Mouse (Mus musculus) forebrain, embryonic 12.5 days (tissue): ENCODE results near the gene Styk1. TPM values are rescaled to one million over a fixed set of nuclear protein-coding genes. Genes with fewer than 3 reads are reported as not detected.

Experiments used
- ATAC-seq: fragments of 200-750 bp; cut with Nextera tagmentation; 2 replicates; pipeline ENCODE4 v1.8.0; 2017; ENCODE audit warnings: moderate TSS enrichment; ENCODE audit not compliant: low FRiP score
- H3K27ac ChIP-seq: fragments of 300-500 bp; sonication (generic); 2 replicates; pipeline ENCODE4 v1.5.1; 2016; ENCODE audit warnings: mild to moderate bottlenecking
- H3K27me3 ChIP-seq: fragments of 300-500 bp; sonication (generic); 2 replicates; pipeline ENCODE4 v1.6.1; 2016; ENCODE audit warnings: mild to moderate bottlenecking
- H3K36me3 ChIP-seq: fragments of 300-500 bp; sonication (generic); replicated peaks from 2 replicates; pipeline ENCODE4 v1.6.1; 2016; ENCODE audit warnings: mild to moderate bottlenecking
- H3K4me1 ChIP-seq: fragments of 300-500 bp; sonication (generic); 2 replicates; pipeline ENCODE4 v1.6.1; 2016
- H3K4me2 ChIP-seq: fragments of 300-500 bp; sonication (generic); 2 replicates; pipeline ENCODE4 v1.6.1; 2016; ENCODE audit warnings: mild to moderate bottlenecking, moderate library complexity
- H3K4me3 ChIP-seq: fragments of 300-500 bp; sonication (generic); replicated peaks from 2 replicates; pipeline ENCODE4 v1.5.1; 2016; ENCODE audit warnings: mild to moderate bottlenecking
- H3K9ac ChIP-seq: fragments of 300-500 bp; sonication (generic); 2 replicates; pipeline ENCODE4 v1.6.1; 2016; ENCODE audit warnings: mild to moderate bottlenecking
- H3K9me3 ChIP-seq: fragments of 300-500 bp; sonication (generic); 2 replicates; pipeline ENCODE4 v1.6.1; 2016
- WGBS: fragments of 180-500 bp; shearing (Covaris S2); methylation state at CpG from one replicate; pipeline ENCODE4 v1.1.7; 2016; 5-methylcytosine and 5-hydroxymethylcytosine counted together
- polyA plus RNA-seq: library from polyadenylated mRNA; unstranded; fragments of >200 nt; fragmentation: Nextera tagmentation; extraction: Ambion mirVana; gene quantifications from 2 replicates; pipeline ENCODE4 v1.2.1, GENCODE M21; 2016

The Styk1 gene
- polyA plus RNA-seq, 1 experiment from 2014 or later: 0.83 TPM

- Histone ChIP-seq H3K4me3 (no peak overlapping the region), H3K27ac (no peak overlapping the region), H3K9ac (no peak overlapping the region), H3K36me3 (peaks cover 35% of the 10 kb centered on the region), H3K9me3 (no peaks in the 10 kb centered on the region), H3K27me3 (no peaks in the 10 kb centered on the region), H3K4me1 (no peaks in the 10 kb centered on the region), H3K4me2 (no peak overlapping the region)
- 84% methylated on average over 7 of the region's 7 CpGs for WGBS
- ATAC-seq: no peak
Observed at GRCm38 (mm10) chr6:131362987-131363765, 9.8 kb upstream of the Styk1 start.

GRCm38 (mm10) chr6:131360693-131361092 lies 7.3 kb upstream of the Styk1 start:
- WGBS: 78% methylated on average over 5 of the region's 5 CpGs
- Histone ChIP-seq H3K4me3 (no peak overlapping the region), H3K27ac (no peak overlapping the region), H3K27me3 (no peaks in the 10 kb centered on the region), H3K9ac (no peak overlapping the region), H3K4me2 (no peak overlapping the region), H3K36me3 (peaks cover 14% of the 10 kb centered on the region), H3K9me3 (no peaks in the 10 kb centered on the region), H3K4me1 (no peaks in the 10 kb centered on the region)
- no peak for ATAC-seq

- H3K9me3 ChIP-seq: no peaks in the 10 kb centered on the region
- H3K4me2 ChIP-seq: no peak overlapping the region
- no peak for ATAC-seq
- 92% methylated on average over 2 of the region's 2 CpGs for WGBS
- no peaks in the 10 kb centered on the region for H3K27me3 ChIP-seq
- H3K4me1 ChIP-seq: no peaks in the 10 kb centered on the region
- H3K9ac ChIP-seq: no peak overlapping the region
- no peak overlapping the region for H3K27ac ChIP-seq
- peaks cover 10% of the 10 kb centered on the region for H3K36me3 ChIP-seq
- H3K4me3 ChIP-seq: no peak overlapping the region
Observed at GRCm38 (mm10) chr6:131359543-131359942, 6.1 kb upstream of the Styk1 start.

GRCm38 (mm10) chr6:131354913-131355312 lies 1.5 kb upstream of the Styk1 start:
- WGBS: 62% methylated on average over 4 of the region's 4 CpGs
- no peak overlapping the region for H3K4me2 ChIP-seq
- peaks cover 4% of the 10 kb centered on the region for H3K4me1 ChIP-seq
- ATAC-seq: no peak
- H3K9me3 ChIP-seq: no peaks in the 10 kb centered on the region
- H3K4me3 ChIP-seq: no peak overlapping the region
- H3K27me3 ChIP-seq: no peaks in the 10 kb centered on the region
- H3K27ac ChIP-seq: no peak overlapping the region
- H3K9ac ChIP-seq: no peak overlapping the region
- no peaks in the 10 kb centered on the region for H3K36me3 ChIP-seq

- Histone ChIP-seq H3K4me3 (no peak overlapping the region), H3K4me2 (no peak overlapping the region), H3K4me1 (no peaks in the 10 kb centered on the region), H3K27me3 (no peaks in the 10 kb centered on the region), H3K36me3 (no peaks in the 10 kb centered on the region), H3K9me3 (no peaks in the 10 kb centered on the region), H3K9ac (no peak overlapping the region), H3K27ac (no peak overlapping the region)
- 79% methylated on average over 2 of the region's 2 CpGs for WGBS
- ATAC-seq: no peak
Observed at GRCm38 (mm10) chr6:131347026-131347425, 6.4 kb downstream of the Styk1 start.

- Histone ChIP-seq H3K4me2 (no peak overlapping the region), H3K27me3 (no peaks in the 10 kb centered on the region), H3K27ac (no peak overlapping the region), H3K9me3 (no peaks in the 10 kb centered on the region), H3K4me3 (no peak overlapping the region), H3K9ac (no peak overlapping the region), H3K4me1 (no peaks in the 10 kb centered on the region), H3K36me3 (no peaks in the 10 kb centered on the region)
- WGBS: 88% methylated on average over 7 of the region's 7 CpGs
- no peak for ATAC-seq
Observed at GRCm38 (mm10) chr6:131344346-131344745, 9.1 kb downstream of the Styk1 start.

- no peak for ATAC-seq
- H3K27ac ChIP-seq: no peak overlapping the region
- no peaks in the 10 kb centered on the region for H3K27me3 ChIP-seq
- H3K4me1 ChIP-seq: no peaks in the 10 kb centered on the region
- H3K9ac ChIP-seq: no peak overlapping the region
- 80% methylated on average over 3 of the region's 3 CpGs for WGBS
- H3K9me3 ChIP-seq: 0 out of 2 replicates have a peak, but pooled peaks cover 5% of the 10 kb centered on the region
- no peak overlapping the region for H3K4me2 ChIP-seq
- H3K36me3 ChIP-seq: no peaks in the 10 kb centered on the region
- H3K4me3 ChIP-seq: no peak overlapping the region
Observed at GRCm38 (mm10) chr6:131340082-131340481, 13.3 kb downstream of the Styk1 start.

GRCm38 (mm10) chr6:131339309-131339708 lies 14.1 kb downstream of the Styk1 start:
- Histone ChIP-seq H3K27me3 (no peaks in the 10 kb centered on the region), H3K9ac (no peak overlapping the region), H3K4me1 (no peaks in the 10 kb centered on the region), H3K4me2 (no peak overlapping the region), H3K4me3 (no peak overlapping the region), H3K9me3 (0 out of 2 replicates have a peak, but pooled peaks cover 5% of the 10 kb centered on the region), H3K27ac (no peak overlapping the region), H3K36me3 (no peaks in the 10 kb centered on the region)
- 76% methylated on average over 3 of the region's 3 CpGs for WGBS
- ATAC-seq: no peak

GRCm38 (mm10) chr6:131338787-131339186 lies 14.6 kb downstream of the Styk1 start:
- Histone ChIP-seq H3K4me2 (no peak overlapping the region), H3K4me3 (no peak overlapping the region), H3K27me3 (no peaks in the 10 kb centered on the region), H3K36me3 (no peaks in the 10 kb centered on the region), H3K27ac (no peak overlapping the region), H3K4me1 (no peaks in the 10 kb centered on the region), H3K9me3 (0 out of 2 replicates have a peak, but pooled peaks cover 5% of the 10 kb centered on the region), H3K9ac (no peak overlapping the region)
- no peak for ATAC-seq
- 78% methylated on average over 1 of the region's 1 CpGs for WGBS

GRCm38 (mm10) chr6:131327076-131327475 lies 26.3 kb downstream of the Styk1 start:
- no peaks in the 10 kb centered on the region for H3K27me3 ChIP-seq
- no peak overlapping the region for H3K4me2 ChIP-seq
- no peak for ATAC-seq
- H3K9ac ChIP-seq: no peak overlapping the region
- H3K4me3 ChIP-seq: no peak overlapping the region
- no peaks in the 10 kb centered on the region for H3K36me3 ChIP-seq
- no peaks in the 10 kb centered on the region for H3K9me3 ChIP-seq
- H3K27ac ChIP-seq: no peak overlapping the region
- WGBS: 74% methylated on average over 2 of the region's 2 CpGs
- no peaks in the 10 kb centered on the region for H3K4me1 ChIP-seq

- Histone ChIP-seq H3K36me3 (no peaks in the 10 kb centered on the region), H3K9me3 (no peaks in the 10 kb centered on the region), H3K27me3 (no peaks in the 10 kb centered on the region), H3K9ac (no peak overlapping the region), H3K27ac (no peak overlapping the region), H3K4me2 (no peak overlapping the region), H3K4me1 (no peaks in the 10 kb centered on the region), H3K4me3 (no peak overlapping the region)
- 77% methylated on average over 3 of the region's 3 CpGs for WGBS
- no peak for ATAC-seq
Observed at GRCm38 (mm10) chr6:131321854-131322639, 31.4 kb downstream of the Styk1 start.

- Histone ChIP-seq H3K27ac (no peak overlapping the region), H3K9ac (no peak overlapping the region), H3K9me3 (no peaks in the 10 kb centered on the region), H3K36me3 (no peaks in the 10 kb centered on the region), H3K4me1 (no peaks in the 10 kb centered on the region), H3K4me2 (no peak overlapping the region), H3K4me3 (no peak overlapping the region), H3K27me3 (no peaks in the 10 kb centered on the region)
- ATAC-seq: no peak
- 87% methylated on average over 7 of the region's 7 CpGs for WGBS
Observed at GRCm38 (mm10) chr6:131316155-131317101, 37.0 kb downstream of the Styk1 start.
